Mouse (Mus musculus) naive thymus-derived CD4-positive, alpha-beta T cell, adult 5 months (primary cell): Measurements from ENCODE around the gene Hsd11b2. TPM values are rescaled to one million over a fixed set of nuclear protein-coding genes. Genes with fewer than 3 reads are reported as not detected.

Experiments used
- polyA plus RNA-seq: library from polyadenylated mRNA; unstranded; fragments of 100-300 nt; shearing (Covaris generic); gene quantifications from one replicate; pipeline ENCODE4 v1.2.1, GENCODE M21; 2017

Hsd11b2 gene
- polyA plus RNA-seq = 0.19 TPM

DNA sequence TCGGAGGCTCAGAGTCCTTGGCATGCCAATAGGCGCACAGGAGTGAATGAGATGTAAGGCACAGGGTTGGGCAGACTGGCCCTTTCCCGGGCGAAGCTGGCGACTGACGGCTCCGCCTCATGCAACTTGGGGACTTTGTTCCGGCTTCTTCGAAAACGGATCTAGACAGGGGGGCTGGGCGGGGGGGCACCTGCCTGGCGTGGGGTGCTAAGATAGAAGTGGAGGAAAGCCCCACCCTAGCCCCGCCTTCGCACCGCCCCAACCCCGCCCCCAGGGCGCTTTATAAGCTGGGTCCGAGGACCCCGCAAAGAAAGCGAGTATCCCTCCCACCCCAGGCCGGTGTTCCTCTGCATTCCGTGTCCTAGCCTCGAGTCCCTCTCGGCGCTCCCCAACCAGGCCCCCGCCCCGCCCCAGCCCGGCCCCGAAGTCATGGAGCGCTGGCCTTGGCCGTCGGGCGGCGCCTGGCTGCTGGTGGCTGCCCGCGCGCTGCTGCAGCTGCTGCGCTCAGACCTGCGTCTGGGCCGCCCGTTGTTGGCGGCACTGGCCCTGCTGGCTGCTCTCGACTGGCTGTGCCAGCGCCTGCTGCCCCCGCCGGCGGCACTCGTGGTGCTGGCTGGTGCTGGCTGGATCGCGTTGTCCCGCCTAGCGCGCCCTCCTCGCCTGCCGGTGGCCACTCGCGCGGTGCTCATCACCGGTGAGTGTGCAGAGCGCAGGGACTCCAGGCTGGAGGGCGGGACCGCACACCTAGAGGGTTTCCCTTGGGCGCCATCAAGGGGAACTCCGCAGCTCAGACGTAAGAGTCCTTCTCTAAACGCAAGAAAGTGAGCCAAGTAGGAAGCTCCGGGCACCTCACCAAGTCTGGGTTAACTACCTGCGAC is at the start of gene Hsd11b2:
Gene Hsd11b2, plus strand, starts transcription at position 320 of the 878 bp plus-strand sequence.

DNA sequence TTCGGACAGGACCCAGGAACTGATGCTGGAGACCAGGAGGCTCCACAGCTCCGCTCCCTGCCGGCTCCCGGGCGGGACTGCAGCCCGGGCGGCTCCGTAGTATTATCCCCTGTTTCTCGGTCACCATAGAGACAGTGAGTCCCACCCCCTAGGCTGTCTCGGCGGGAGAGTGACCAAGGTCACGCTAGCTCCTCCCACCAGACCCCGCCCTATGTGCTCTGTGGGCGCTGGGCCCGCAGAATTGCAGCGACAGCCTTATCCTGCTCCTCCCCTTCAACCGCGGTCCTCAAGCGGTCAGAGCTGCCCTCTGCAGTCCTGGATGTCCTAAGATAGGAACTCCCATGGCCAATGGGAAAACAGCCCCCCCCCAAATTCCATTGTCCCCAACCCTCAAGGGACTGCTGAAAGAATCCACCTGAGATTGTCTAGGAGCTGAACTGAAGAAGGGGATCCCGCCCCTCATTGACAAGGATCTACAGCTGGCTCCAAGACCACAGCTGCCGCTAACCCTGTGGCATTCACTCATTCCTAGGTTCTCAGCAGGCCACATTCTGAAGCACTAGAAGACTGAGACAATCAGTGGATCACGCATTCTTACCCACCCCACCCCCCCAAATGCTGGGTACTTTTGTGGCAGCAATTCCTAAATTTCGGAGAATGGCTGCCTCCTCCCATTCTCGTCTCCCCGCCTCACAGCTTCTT is 47.1 kb upstream of the Hsd11b2 start, which contains the start of gene Tppp3:
Gene Tppp3, minus strand, starts transcription at position 213 of the 702 bp plus-strand sequence.

DNA sequence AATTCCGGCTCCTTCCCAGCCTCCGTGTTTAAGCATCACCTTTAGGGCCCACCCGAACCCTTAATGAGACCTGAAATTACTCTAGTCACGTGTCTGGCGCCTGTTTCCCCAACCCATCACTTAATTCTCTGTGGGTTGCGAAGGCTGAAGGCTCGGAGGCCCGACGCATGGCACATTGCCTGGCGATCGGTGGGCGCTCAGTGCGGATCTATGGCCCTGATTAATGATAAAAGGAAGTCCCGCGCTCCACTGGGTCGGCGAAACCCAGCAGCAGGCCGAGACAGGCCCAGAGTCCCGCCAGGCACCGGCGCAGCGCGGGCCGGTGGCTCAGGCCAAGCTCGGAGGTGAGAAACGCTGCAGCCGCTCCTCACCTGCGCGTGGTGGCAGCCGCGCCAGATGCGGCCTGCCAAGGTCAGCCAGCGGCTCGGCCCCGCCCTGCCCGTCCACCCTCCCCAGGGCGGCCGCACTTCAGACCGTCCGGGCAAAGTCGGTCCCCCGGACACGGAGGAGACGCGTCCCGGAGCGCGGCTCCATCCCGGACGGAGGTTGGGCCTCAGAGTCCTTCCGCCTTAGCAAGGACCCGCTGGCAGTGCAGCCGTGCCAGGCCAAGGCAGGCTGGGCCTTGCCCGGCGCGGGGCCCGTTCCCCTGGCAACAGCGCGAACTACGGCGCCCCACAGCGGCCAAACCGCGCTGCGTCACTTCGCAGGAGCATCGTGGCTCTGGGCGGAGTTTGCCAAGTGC is 21.9 kb upstream of the Hsd11b2 start, which contains the start of gene Zdhhc1:
Gene Zdhhc1, minus strand, starts transcription at position 464 of the 742 bp plus-strand sequence.

DNA sequence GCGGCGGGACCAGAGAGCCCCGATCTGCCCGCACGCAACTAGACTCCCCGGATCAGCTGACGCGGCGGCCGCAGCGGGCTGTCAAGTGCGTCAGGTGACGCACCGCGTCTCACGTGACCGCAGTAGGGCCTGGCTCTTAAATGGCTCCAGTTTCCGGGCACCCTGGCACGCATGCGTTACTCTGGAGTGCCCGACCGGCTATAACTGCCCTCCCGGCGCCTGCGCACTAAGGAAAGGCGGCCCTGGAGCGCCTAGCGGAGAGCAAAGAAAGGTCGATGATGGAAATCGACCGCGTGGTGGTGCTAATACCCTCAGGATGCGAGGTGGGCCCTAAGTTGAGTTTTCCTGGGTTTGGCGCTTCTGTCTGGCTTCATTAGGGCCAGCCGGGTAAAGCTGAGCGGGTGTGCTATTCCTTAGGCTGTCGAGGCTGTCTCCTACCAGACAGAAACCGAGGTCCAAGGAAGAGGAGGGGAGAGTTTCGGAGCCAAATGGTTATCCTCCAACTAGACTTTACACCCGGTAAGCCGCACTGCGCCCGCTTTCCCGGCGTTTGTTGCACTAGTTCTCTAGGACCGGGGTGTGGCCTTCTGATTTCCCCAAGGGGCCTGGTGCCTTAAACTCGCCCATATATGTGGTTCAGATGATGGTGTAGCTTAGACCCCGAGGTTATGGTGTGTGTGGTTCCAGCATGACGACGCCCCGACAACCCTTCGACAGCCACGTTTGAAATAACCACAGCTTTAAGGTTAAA is 47.6 kb downstream of the Hsd11b2 start, which contains the start of gene Atp6v0d1:
Gene Atp6v0d1, minus strand, starts transcription at position 96 of the 751 bp plus-strand sequence.

Other genes with a start within 250 kb of the Hsd11b2 start
- gene Hsf4, start 249.0 kb upstream of the Hsd11b2 start, polyA plus RNA-seq = not detected
- gene Nol3, start 242.6 kb upstream of the Hsd11b2 start, polyA plus RNA-seq = not detected
- 2.1 TPM for gene 4931428F04Rik, start 228.9 kb upstream of the Hsd11b2 start, polyA plus RNA-seq
- 1.8 TPM for gene Exoc3l, start 222.7 kb upstream of the Hsd11b2 start, polyA plus RNA-seq
- 112 TPM for gene E2f4, start 221.1 kb upstream of the Hsd11b2 start, polyA plus RNA-seq
- 4.2 TPM for gene Elmo3, start 213.2 kb upstream of the Hsd11b2 start, polyA plus RNA-seq
- gene Lrrc29, start 192.5 kb upstream of the Hsd11b2 start, polyA plus RNA-seq = 1.9 TPM
- 62.3 TPM for gene Tmem208, start 192.4 kb upstream of the Hsd11b2 start, polyA plus RNA-seq
- 1.6 TPM for gene Fhod1, start 170.8 kb upstream of the Hsd11b2 start, polyA plus RNA-seq
- gene Slc9a5, start 169.9 kb upstream of the Hsd11b2 start, polyA plus RNA-seq = 0.11 TPM
- not detected for gene Plekhg4, start 145.5 kb upstream of the Hsd11b2 start, polyA plus RNA-seq
- not detected for gene Kctd19, start 105.3 kb upstream of the Hsd11b2 start, polyA plus RNA-seq
- gene Lrrc36, start 105.2 kb upstream of the Hsd11b2 start, polyA plus RNA-seq = not detected
- not detected for gene Tppp3, start 47.2 kb upstream of the Hsd11b2 start, polyA plus RNA-seq
- gene Zdhhc1, start 21.9 kb upstream of the Hsd11b2 start, polyA plus RNA-seq = 4.9 TPM
- 92.5 TPM for gene Atp6v0d1, start 47.3 kb downstream of the Hsd11b2 start, polyA plus RNA-seq
- 20.5 TPM for gene Ripor1, start 86.5 kb downstream of the Hsd11b2 start, polyA plus RNA-seq
- gene Ctcf, start 117.8 kb downstream of the Hsd11b2 start, polyA plus RNA-seq = 194 TPM
- not detected for gene Agrp, start 118.6 kb downstream of the Hsd11b2 start, polyA plus RNA-seq
- gene Carmil2, start 167.5 kb downstream of the Hsd11b2 start, polyA plus RNA-seq = 129 TPM
- gene Acd, start 182.3 kb downstream of the Hsd11b2 start, polyA plus RNA-seq = 78.6 TPM
- 16.1 TPM for gene Pard6a, start 182.4 kb downstream of the Hsd11b2 start, polyA plus RNA-seq
- 0.42 TPM for gene 4933405L10Rik, start 188.9 kb downstream of the Hsd11b2 start, polyA plus RNA-seq
- 1.1 TPM for gene Enkd1, start 189.5 kb downstream of the Hsd11b2 start, polyA plus RNA-seq
- gene Gfod2, start 239.9 kb downstream of the Hsd11b2 start, polyA plus RNA-seq = 9.0 TPM